Mouse (Mus musculus) small intestine, adult 10 weeks (tissue): ENCODE data around the gene Gm11549. TPM values are rescaled to one million over a fixed set of nuclear protein-coding genes. Genes with fewer than 3 reads are reported as not detected.

Experiments
- polyA plus RNA-seq: library from polyadenylated mRNA; stranded (reverse); fragments of 350-450 nt; fragmentation: Illumina TruSeq; extraction: RNeasy Lipid Tissue Mini Kit (QIAGEN cat#74804); gene quantifications from one replicate; pipeline ENCODE4 v1.2.3, GENCODE M21; 2014; ENCODE audit warnings: low replicate concordance

Gene Gm11549
- not detected for polyA plus RNA-seq

GRCm38 (mm10) chr3:36521073-36522060 is at the start of gene Gm11549:
Gm11549 (minus strand) TSS chr3:36521813.

DNA sequence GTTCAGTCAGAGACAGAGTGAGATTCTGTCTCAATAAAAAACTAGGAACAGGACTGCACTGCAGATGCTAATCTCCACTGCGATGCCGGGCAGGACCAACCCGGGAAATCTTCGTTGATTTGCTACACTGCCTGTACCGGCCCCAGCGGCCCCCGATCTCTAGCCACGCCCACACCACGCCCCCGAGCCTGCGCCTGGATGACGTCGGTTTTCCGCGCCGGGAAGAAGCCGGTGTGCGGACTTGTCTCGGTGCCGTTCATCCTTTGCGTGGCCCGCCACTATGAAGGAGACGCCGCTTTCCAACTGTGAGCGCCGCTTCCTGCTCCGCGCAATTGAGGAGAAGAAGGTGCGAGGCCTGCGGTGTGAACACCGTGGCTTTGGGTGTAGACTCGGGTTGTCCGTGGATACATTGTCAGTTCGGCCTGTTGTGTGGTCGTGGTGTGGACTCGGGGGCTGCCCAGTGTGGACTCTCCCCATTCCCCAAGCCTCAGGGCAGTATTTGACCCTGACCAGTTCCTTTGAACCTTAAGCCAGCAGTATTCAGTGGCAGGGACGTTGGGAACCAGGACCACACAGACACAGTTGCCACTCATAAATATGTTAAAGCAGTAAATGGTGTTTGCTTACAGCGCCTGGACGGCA is 30.9 kb upstream of the Gm11549 start, which contains the start of gene Exosc9:
Gene Exosc9, plus strand, starts transcription at position 201 of the 642 bp plus-strand sequence.

DNA sequence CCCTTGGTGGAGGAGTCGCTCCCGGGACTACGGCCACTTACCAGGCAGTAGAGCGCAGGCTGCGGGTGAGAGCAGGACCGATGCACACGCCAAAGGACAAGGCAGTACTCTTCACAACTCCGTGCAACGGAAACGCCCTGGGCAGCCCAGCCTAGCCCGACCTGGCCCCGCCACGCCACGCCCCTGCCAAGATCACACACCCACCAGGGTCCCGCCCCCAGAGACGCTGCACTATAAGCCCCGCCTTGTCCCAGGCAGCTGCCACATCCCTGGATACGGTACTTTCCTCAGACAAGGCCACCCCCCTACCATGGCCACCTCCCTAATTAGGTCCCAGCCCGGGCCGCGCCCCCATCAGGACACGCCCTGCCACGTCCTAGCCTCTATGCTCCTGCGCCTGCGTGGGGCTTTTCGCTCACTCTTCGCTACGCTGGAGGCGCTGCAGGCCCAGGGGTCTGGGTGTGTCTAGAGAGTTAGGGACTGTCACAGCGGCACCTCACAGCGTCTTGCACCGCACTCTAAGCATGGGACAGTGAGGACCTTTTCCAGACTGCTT is 46.0 kb downstream of the Gm11549 start, which contains the start of the genes Anxa5 and 1810062G17Rik:
Gene Anxa5, minus strand, starts transcription at position 363 of the 556 bp plus-strand sequence.
Gene 1810062G17Rik, plus strand, starts transcription at position 406 of the 556 bp plus-strand sequence.

Other genes with a start within 250 kb of the Gm11549 start
- 38.9 TPM for gene Anxa5, start 45.9 kb downstream of the Gm11549 start, polyA plus RNA-seq
- not detected for gene 1810062G17Rik, start 45.9 kb downstream of the Gm11549 start, polyA plus RNA-seq
- gene Exosc9, start 30.8 kb upstream of the Gm11549 start, polyA plus RNA-seq, result 118 TPM
- gene Ccna2, start 50.3 kb upstream of the Gm11549 start, polyA plus RNA-seq, result 115 TPM
- gene Bbs7, start 91.7 kb upstream of the Gm11549 start, polyA plus RNA-seq, result 3.1 TPM
- gene Trpc3, start 168.4 kb upstream of the Gm11549 start, polyA plus RNA-seq, result 2.6 TPM